In genomic region chr4:32656918-32657662, GRCm38 (mm10) we compare ENCODE assay signal across 8 mouse cellular contexts. TPM values are rescaled to one million over a fixed set of nuclear protein-coding genes. Genes with fewer than 3 reads are reported as not detected.
DNase-seq lines count a peak whose midpoint lies in the region; ATAC-seq lines count a peak whose summit lies in the region.

TSS of gene Mdn1 (plus strand) at chr4:32657119.

- H3K4me2 ChIP-seq in forebrain, embryonic 14.5 days (ENCODE audit: low read length), result peak within 1 kb of the TSS; percentile 73
- peak within 1 kb of the TSS; percentile 66 for H3K4me2 ChIP-seq in neural tube, embryonic 15.5 days

- peak; percentile 95 for DNase-seq in ES-CJ7 (ENCODE audit: low read depth, low spot score)
- peak; percentile 90 for DNase-seq in cerebellum, adult 11 months
- peak; percentile 98 for DNase-seq in forebrain, embryonic 14.5 days (ENCODE audit: low spot score)
- peak; percentile 93 to 98 for DNase-seq in heart, postnatal 14 days
- DNase-seq in layer of hippocampus, adult 11-12 months (ENCODE audit: low spot score), result peak; percentile 97
- peak; percentile 93 to 94 for DNase-seq in lung, adult 18-20 months
- peak; percentile 95 for DNase-seq in testis, postnatal 14 days (ENCODE audit: low spot score)

- peaks cover 13% of the 10 kb centered on the region for H3K36me3 ChIP-seq in forebrain, embryonic 14.5 days (ENCODE audit: control insufficient read depth, insufficient read depth, low read length)
- peaks cover 2% of the 10 kb centered on the region; the same call in 1 of the 2 replicates for H3K36me3 ChIP-seq in neural tube, embryonic 15.5 days

- ATAC-seq in forebrain, embryonic 14.5 days, result peak; percentile 97
- ATAC-seq in neural tube, embryonic 15.5 days (ENCODE audit: low FRiP score), result peak; percentile 96

- peak within 1 kb of the TSS; percentile 70 for H3K9ac ChIP-seq in forebrain, embryonic 14.5 days (ENCODE audit: low read length)
- H3K9ac ChIP-seq in neural tube, embryonic 15.5 days (replicated peaks), result peak within 1 kb of the TSS; percentile 57

- no peaks in the 10 kb centered on the region for H3K9me3 ChIP-seq in forebrain, embryonic 14.5 days (replicated peaks; ENCODE audit: control insufficient read depth, low read length)
- no peaks in the 10 kb centered on the region for H3K9me3 ChIP-seq in neural tube, embryonic 15.5 days (replicated peaks)

- peak within 1 kb of the TSS; percentile 95 for H3K4me3 ChIP-seq in forebrain, embryonic 14.5 days (ENCODE audit: low read depth, low read length)
- H3K4me3 ChIP-seq in neural tube, embryonic 15.5 days (replicated peaks), result peak within 1 kb of the TSS; percentile 83

- H3K27me3 ChIP-seq in forebrain, embryonic 14.5 days (replicated peaks; ENCODE audit: control insufficient read depth, insufficient read depth, low read length), result no peaks in the 10 kb centered on the region
- no peaks in the 10 kb centered on the region for H3K27me3 ChIP-seq in neural tube, embryonic 15.5 days (replicated peaks)

- intact Hi-C loops in heart, postnatal 14 days (cut with DNase I), result loop anchor here (2.0 to 5.0 kb wide), 2 partner anchors 42 to 375 kb away; partner anchors contain the start of genes Casp8ap2 and Ube2j1

- H3K4me1 ChIP-seq in forebrain, embryonic 14.5 days (ENCODE audit: control insufficient read depth, insufficient read depth, low read length), result peaks cover 7% of the 10 kb centered on the region
- H3K4me1 ChIP-seq in neural tube, embryonic 15.5 days, result peaks cover 23% of the 10 kb centered on the region

- WGBS in forebrain, embryonic 14.5 days, result under 1% methylated on average over 65 of the region's 68 CpGs
- under 1% methylated on average over 68 of the region's 68 CpGs for WGBS in neural tube, embryonic 15.5 days

- peak within 1 kb of the TSS; percentile 82 for H3K27ac ChIP-seq in forebrain, embryonic 14.5 days (ENCODE audit: low read depth, low read length)
- peak within 1 kb of the TSS; percentile 86 for H3K27ac ChIP-seq in neural tube, embryonic 15.5 days (replicated peaks)

RNA-seq across cellular contexts. Expression of gene Mdn1, which starts in this region (rescaled TPM):
- 12.3 and 20.1 TPM in 2 replicates for polyA plus RNA-seq in forebrain, embryonic 14.5 days (2014; fragmentation: Nextera tagmentation; extraction: Ambion mirVana)
- 10 to 100 TPM; 12.2 to 12.3 TPM for total RNA-seq in heart, postnatal 14 days (2021)
- polyA plus RNA-seq in neural tube, embryonic 15.5 days (2015; fragmentation: Nextera tagmentation; extraction: Ambion mirVana), result 17.1 and 18.3 TPM in 2 replicates

Comparison
In these comparisons a context has a peak if more than half of its experiments do, and no peak if none do; other contexts are left out.
1. Peak in every context shown above with its lines: DNase-seq, ATAC-seq, H3K4me3 ChIP-seq and H3K27ac ChIP-seq.